Mouse (Mus musculus): ENCODE data around the gene Dscam. TPM values are rescaled to one million over a fixed set of nuclear protein-coding genes. Genes with fewer than 3 reads are reported as not detected.

Gene Dscam
- polyA plus RNA-seq (2015; fragmentation: Nextera tagmentation; extraction: Ambion mirVana), result 0.14 and 0.15 TPM in 2 replicates

GRCm38 (mm10) chr16:97170513-97171081, at the start of gene Dscam:
Gene Dscam, minus strand, starts transcription at chr16:97170752.
- H3K36me3 ChIP-seq, result no peaks in the 10 kb centered on the region
- H3K9me3 ChIP-seq, result no peaks in the 10 kb centered on the region
- peak within 1 kb of the TSS; percentile 95 for H3K4me2 ChIP-seq (replicated peaks)
- H3K27ac ChIP-seq, result no peak within 1 kb of the TSS
- peaks cover 48% of the 10 kb centered on the region for H3K27me3 ChIP-seq (replicated peaks)
- 0 out of 2 replicates have a peak, but pooled peaks cover 2% of the 10 kb centered on the region for H3K4me1 ChIP-seq (replicated peaks)
- WGBS, result 1% methylated on average over 46 of the region's 60 CpGs
- peak within 1 kb of the TSS; percentile 42 for H3K4me3 ChIP-seq (replicated peaks)
- peak; percentile 50 for ATAC-seq
- H3K9ac ChIP-seq, result peak within 1 kb of the TSS; percentile 18; the same call in 1 of the 2 replicates

GRCm38 (mm10) chr16:97219381-97219780, 48.8 kb upstream of the Dscam start:
- no peak for ATAC-seq
- H3K9ac ChIP-seq, result no peak overlapping the region
- H3K4me1 ChIP-seq (replicated peaks), result no peaks in the 10 kb centered on the region
- no peak overlapping the region for H3K27ac ChIP-seq
- H3K4me2 ChIP-seq (replicated peaks), result no peak overlapping the region
- WGBS, result 73% methylated on average over 2 of the region's 2 CpGs
- H3K9me3 ChIP-seq, result no peaks in the 10 kb centered on the region
- H3K27me3 ChIP-seq (replicated peaks), result no peaks in the 10 kb centered on the region
- H3K4me3 ChIP-seq (replicated peaks), result no peak overlapping the region
- H3K36me3 ChIP-seq, result no peaks in the 10 kb centered on the region

GRCm38 (mm10) chr16:97209997-97210396, 39.4 kb upstream of the Dscam start:
- Histone ChIP-seq H3K27me3 (replicated peaks) (no peaks in the 10 kb centered on the region), H3K27ac (no peak overlapping the region), H3K36me3 (no peaks in the 10 kb centered on the region), H3K4me2 (replicated peaks) (no peak overlapping the region), H3K9me3 (no peaks in the 10 kb centered on the region), H3K9ac (no peak overlapping the region), H3K4me3 (replicated peaks) (no peak overlapping the region), H3K4me1 (replicated peaks) (no peaks in the 10 kb centered on the region)
- no peak for ATAC-seq
- 52% methylated on average over 5 of the region's 5 CpGs for WGBS

- no peaks in the 10 kb centered on the region for H3K4me1 ChIP-seq (replicated peaks)
- H3K4me2 ChIP-seq (replicated peaks), result no peak overlapping the region
- no peaks in the 10 kb centered on the region for H3K36me3 ChIP-seq
- no peaks in the 10 kb centered on the region for H3K27me3 ChIP-seq (replicated peaks)
- H3K4me3 ChIP-seq (replicated peaks), result no peak overlapping the region
- ATAC-seq, result no peak
- 75% methylated on average over 2 of the region's 2 CpGs for WGBS
- no peak overlapping the region for H3K9ac ChIP-seq
- no peaks in the 10 kb centered on the region for H3K9me3 ChIP-seq
- no peak overlapping the region for H3K27ac ChIP-seq
Measured at GRCm38 (mm10) chr16:97208276-97208675, 37.7 kb upstream of the Dscam start.

- H3K36me3 ChIP-seq, result no peaks in the 10 kb centered on the region
- no peaks in the 10 kb centered on the region for H3K9me3 ChIP-seq
- H3K4me3 ChIP-seq (replicated peaks), result no peak overlapping the region
- no peaks in the 10 kb centered on the region for H3K27me3 ChIP-seq (replicated peaks)
- 86% methylated on average over 2 of the region's 2 CpGs for WGBS
- ATAC-seq, result no peak
- H3K4me1 ChIP-seq (replicated peaks), result no peaks in the 10 kb centered on the region
- H3K27ac ChIP-seq, result no peak overlapping the region
- no peak overlapping the region for H3K9ac ChIP-seq
- no peak overlapping the region for H3K4me2 ChIP-seq (replicated peaks)
Measured at GRCm38 (mm10) chr16:97204090-97204489, 33.5 kb upstream of the Dscam start.

- no peak overlapping the region for H3K9ac ChIP-seq
- no peaks in the 10 kb centered on the region for H3K4me1 ChIP-seq (replicated peaks)
- H3K36me3 ChIP-seq, result no peaks in the 10 kb centered on the region
- ATAC-seq, result no peak
- H3K27ac ChIP-seq, result no peak overlapping the region
- 89% methylated on average over 2 of the region's 2 CpGs for WGBS
- no peak overlapping the region for H3K4me3 ChIP-seq (replicated peaks)
- no peaks in the 10 kb centered on the region for H3K27me3 ChIP-seq (replicated peaks)
- no peaks in the 10 kb centered on the region for H3K9me3 ChIP-seq
- no peak overlapping the region for H3K4me2 ChIP-seq (replicated peaks)
Measured at GRCm38 (mm10) chr16:97203554-97203953, 33.0 kb upstream of the Dscam start.

GRCm38 (mm10) chr16:97194630-97195029, 24.1 kb upstream of the Dscam start:
- no peak overlapping the region for H3K4me3 ChIP-seq (replicated peaks)
- no peak overlapping the region for H3K9ac ChIP-seq
- WGBS, result 78% methylated on average over 2 of the region's 2 CpGs
- ATAC-seq, result no peak
- no peak overlapping the region for H3K27ac ChIP-seq
- H3K9me3 ChIP-seq, result no peaks in the 10 kb centered on the region
- H3K27me3 ChIP-seq (replicated peaks), result no peaks in the 10 kb centered on the region
- no peaks in the 10 kb centered on the region for H3K4me1 ChIP-seq (replicated peaks)
- H3K4me2 ChIP-seq (replicated peaks), result no peak overlapping the region
- no peaks in the 10 kb centered on the region for H3K36me3 ChIP-seq

- no peaks in the 10 kb centered on the region for H3K36me3 ChIP-seq
- WGBS, result 89% methylated on average over 1 of the region's 1 CpGs
Measured at GRCm38 (mm10) chr16:97194179-97194578, 23.6 kb upstream of the Dscam start.

GRCm38 (mm10) chr16:97192296-97192695, 21.7 kb upstream of the Dscam start:
- Histone ChIP-seq H3K36me3 (no peaks in the 10 kb centered on the region), H3K4me3 (replicated peaks) (no peak overlapping the region), H3K9me3 (no peaks in the 10 kb centered on the region), H3K27ac (no peak overlapping the region), H3K9ac (no peak overlapping the region), H3K27me3 (replicated peaks) (no peaks in the 10 kb centered on the region), H3K4me2 (replicated peaks) (no peak overlapping the region), H3K4me1 (replicated peaks) (no peaks in the 10 kb centered on the region)
- whole genome bisulfite sequencing, result 82% methylated on average over 4 of the region's 4 CpGs
- no peak for ATAC-seq

More at GRCm38 (mm10) chr16:97194179-97194578, 23.6 kb upstream of the Dscam start:
- Histone ChIP-seq H3K27me3 (replicated peaks) (no peaks in the 10 kb centered on the region), H3K4me2 (replicated peaks) (no peak overlapping the region), H3K9me3 (no peaks in the 10 kb centered on the region), H3K27ac (no peak overlapping the region), H3K4me3 (replicated peaks) (no peak overlapping the region), H3K4me1 (replicated peaks) (no peaks in the 10 kb centered on the region), H3K9ac (no peak overlapping the region)
- ATAC-seq, result no peak

- no peak overlapping the region for H3K4me2 ChIP-seq (replicated peaks)
- H3K27me3 ChIP-seq (replicated peaks), result no peaks in the 10 kb centered on the region
- no peak overlapping the region for H3K27ac ChIP-seq
- no peaks in the 10 kb centered on the region for H3K4me1 ChIP-seq (replicated peaks)
- no peak overlapping the region for H3K9ac ChIP-seq
- ATAC-seq, result no peak
- WGBS, result 79% methylated on average over 1 of the region's 1 CpGs
- no peaks in the 10 kb centered on the region for H3K9me3 ChIP-seq
- H3K4me3 ChIP-seq (replicated peaks), result no peak overlapping the region
- H3K36me3 ChIP-seq, result no peaks in the 10 kb centered on the region
Measured at GRCm38 (mm10) chr16:97190604-97191003, 20.1 kb upstream of the Dscam start.

- no peak overlapping the region for H3K27ac ChIP-seq
- no peak overlapping the region for H3K4me2 ChIP-seq (replicated peaks)
- no peaks in the 10 kb centered on the region for H3K4me1 ChIP-seq (replicated peaks)
- H3K36me3 ChIP-seq, result no peaks in the 10 kb centered on the region
- ATAC-seq, result no peak
- H3K4me3 ChIP-seq (replicated peaks), result no peak overlapping the region
- no peaks in the 10 kb centered on the region for H3K9me3 ChIP-seq
- H3K9ac ChIP-seq, result no peak overlapping the region
- WGBS, result 64% methylated on average over 8 of the region's 8 CpGs
- H3K27me3 ChIP-seq (replicated peaks), result peaks cover 48% of the 10 kb centered on the region
Measured at GRCm38 (mm10) chr16:97171500-97171899, 948 bp upstream of the Dscam start.

- ATAC-seq, result peak; percentile 15; the same call in 1 of the 2 replicates
- H3K9ac ChIP-seq, result peak overlapping the region; percentile 18; the same call in 1 of the 2 replicates
- H3K27ac ChIP-seq, result no peak overlapping the region
- WGBS, result 1% methylated on average over 45 of the region's 51 CpGs
- peak overlapping the region; percentile 95 for H3K4me2 ChIP-seq (replicated peaks)
- peak overlapping the region; percentile 42 for H3K4me3 ChIP-seq (replicated peaks)
- no peaks in the 10 kb centered on the region for H3K9me3 ChIP-seq
- no peaks in the 10 kb centered on the region for H3K36me3 ChIP-seq
- peaks cover 48% of the 10 kb centered on the region for H3K27me3 ChIP-seq (replicated peaks)
- 0 out of 2 replicates have a peak, but pooled peaks cover 5% of the 10 kb centered on the region for H3K4me1 ChIP-seq (replicated peaks)
Measured at GRCm38 (mm10) chr16:97169901-97170512, 545 bp downstream of the Dscam start.

GRCm38 (mm10) chr16:97168614-97169013, 1.9 kb downstream of the Dscam start:
- no peak overlapping the region for H3K4me2 ChIP-seq (replicated peaks)
- no peak for ATAC-seq
- no peaks in the 10 kb centered on the region for H3K9me3 ChIP-seq
- H3K9ac ChIP-seq, result no peak overlapping the region
- WGBS, result 44% methylated on average over 3 of the region's 3 CpGs
- no peak overlapping the region for H3K27ac ChIP-seq
- no peak overlapping the region for H3K4me3 ChIP-seq (replicated peaks)
- peaks cover 48% of the 10 kb centered on the region for H3K27me3 ChIP-seq (replicated peaks)
- no peaks in the 10 kb centered on the region for H3K36me3 ChIP-seq
- 0 out of 2 replicates have a peak, but pooled peaks cover 5% of the 10 kb centered on the region for H3K4me1 ChIP-seq (replicated peaks)
